Mouse (Mus musculus) left cerebral cortex, adult 11 months (tissue): Measurements from ENCODE around the gene Spon1.
A peak's percentile ranks its signal among the peaks of the same experiment; 100 is the strongest.

Experiments
- DNase-seq: peaks from one replicate; pipeline ENCODE4 v3.0.0; 2022; ENCODE audit warnings: low spot score

Spon1 gene

DNA sequence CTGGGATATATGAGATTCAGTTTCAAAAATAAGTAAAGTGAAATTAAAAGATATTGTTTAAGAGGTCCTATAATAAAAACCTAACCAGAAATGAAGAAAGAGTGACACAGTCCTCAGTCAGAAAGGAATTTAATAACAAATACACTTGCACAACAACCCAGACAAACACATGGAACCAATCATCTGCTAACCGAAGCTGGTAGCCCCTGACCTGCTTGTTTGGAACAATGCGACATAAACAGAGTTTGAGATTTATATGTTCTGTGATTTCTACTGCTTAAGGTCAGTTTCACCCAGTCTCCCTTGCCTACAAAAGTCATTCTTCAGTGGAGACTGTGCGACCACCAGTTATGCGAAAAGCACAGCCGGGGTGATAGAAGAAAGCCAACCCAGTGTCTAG is 138.1 kb downstream of the Spon1 start:
- DNase-seq = no peak

DNA sequence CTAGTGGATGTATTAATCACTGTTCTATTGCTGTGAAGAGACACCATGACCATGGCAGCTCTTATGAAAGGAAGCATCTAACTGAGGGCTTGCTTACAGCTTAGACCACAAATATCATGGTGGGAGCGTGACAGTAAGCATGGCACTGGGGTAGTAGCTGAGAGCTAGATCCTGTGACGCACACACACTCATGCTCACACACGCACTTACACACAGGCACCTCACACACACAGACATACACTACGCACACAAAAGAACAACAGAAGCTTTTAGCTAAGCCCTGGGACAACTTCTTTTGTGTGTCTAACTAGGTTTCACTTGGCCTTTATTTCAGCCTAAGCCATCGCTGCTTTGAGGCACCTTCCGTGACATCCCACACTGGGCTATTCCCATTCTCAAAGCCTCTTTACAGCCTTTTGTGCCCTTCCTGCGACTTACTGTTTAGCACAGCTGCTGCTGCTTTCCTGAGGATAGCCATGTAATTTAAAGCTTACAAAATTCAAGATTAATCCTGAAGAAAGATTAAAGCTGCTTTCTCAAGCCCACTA is 138.6 kb downstream of the Spon1 start:
- DNase-seq = no peak

DNA sequence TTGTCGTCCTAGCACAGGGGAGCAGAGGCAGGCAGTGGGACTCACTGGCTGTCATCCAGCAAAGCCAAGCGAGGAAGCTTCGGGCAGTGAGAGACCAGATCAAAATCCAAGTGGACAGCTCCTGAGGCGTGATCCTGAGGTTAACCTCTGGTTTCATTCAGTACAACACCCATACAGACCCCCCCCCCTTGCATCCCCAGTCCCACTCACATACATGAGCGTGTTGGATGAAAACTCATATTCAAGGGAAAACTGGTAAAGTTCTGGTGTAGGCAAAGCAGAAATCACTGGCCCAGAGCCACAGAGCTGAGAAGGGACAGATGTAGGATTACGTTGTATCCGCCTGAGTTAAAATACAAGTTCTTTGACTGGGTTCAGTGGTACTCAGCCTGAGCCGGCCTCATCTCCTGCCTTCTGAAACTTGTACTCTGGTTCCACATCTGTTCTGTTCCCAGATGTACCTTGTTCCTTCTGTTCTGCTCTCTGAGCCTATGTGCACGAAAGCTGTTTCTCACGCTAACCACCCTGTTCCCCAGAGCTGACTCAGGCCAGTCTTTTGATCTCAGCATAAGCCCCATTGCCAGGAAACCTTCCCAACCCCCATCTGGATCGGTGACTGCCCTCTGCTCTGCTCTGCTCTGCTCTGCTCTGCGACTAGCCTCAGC is 143.5 kb downstream of the Spon1 start:
- no peak for DNase-seq

DNA sequence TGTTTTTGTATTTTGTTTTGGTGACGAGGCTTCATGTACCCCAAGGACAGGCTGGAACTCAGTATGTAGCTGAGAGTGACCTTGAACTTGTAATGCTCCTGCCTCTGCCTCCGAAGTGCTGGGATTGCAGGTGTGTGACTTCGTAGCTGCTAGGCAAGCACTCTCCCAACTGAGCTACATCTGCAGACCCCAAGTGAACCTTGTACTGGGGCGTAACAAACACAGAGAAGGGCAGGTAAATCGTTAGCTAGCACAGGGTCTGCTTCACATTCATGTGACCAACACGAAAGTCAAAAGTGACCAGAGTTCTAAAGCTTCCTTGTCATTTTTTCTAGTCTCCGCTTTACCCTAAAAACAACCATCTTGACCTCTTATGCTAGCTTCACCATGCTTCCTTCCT is 145.1 kb downstream of the Spon1 start:
- DNase-seq = no peak

DNA sequence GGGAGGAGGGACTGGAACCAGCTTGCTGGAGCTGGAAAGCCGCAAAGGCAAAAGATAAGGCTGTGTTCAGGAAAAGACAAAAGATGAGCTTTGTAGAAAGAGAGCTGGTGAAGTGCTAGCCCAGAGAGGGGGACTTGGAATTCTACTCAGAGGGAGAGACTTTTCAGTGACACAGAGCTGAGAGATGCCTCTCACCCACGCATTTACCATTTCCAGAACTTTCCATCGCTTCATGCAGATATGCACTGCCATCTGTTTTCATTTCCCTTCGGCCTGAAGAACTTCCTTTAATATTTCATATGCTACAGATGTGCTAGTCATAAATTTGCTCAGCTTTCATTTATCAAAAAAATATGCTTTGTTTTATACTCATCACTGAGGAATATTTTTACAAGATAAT is 150.1 kb downstream of the Spon1 start:
- DNase-seq = peak; percentile 21

DNA sequence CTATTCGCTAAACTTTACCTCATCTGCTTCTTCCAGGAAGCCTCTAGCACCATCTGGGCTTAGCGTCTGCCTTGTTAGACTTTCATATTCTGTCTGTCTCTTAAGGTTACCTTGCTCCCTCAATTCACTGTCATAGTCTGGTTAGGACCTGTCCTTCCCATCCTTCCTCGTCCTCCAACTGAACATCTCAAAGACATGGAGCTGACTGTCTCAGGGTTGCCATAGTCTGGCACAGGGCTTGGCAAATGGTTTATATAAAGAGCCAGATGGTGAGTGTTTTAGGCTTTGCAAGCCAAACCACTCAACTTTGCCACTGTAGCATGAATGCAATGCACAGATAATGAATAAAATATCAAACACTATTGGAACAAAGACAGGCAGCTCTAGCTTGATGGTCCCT is 153.1 kb downstream of the Spon1 start:
- no peak for DNase-seq

DNA sequence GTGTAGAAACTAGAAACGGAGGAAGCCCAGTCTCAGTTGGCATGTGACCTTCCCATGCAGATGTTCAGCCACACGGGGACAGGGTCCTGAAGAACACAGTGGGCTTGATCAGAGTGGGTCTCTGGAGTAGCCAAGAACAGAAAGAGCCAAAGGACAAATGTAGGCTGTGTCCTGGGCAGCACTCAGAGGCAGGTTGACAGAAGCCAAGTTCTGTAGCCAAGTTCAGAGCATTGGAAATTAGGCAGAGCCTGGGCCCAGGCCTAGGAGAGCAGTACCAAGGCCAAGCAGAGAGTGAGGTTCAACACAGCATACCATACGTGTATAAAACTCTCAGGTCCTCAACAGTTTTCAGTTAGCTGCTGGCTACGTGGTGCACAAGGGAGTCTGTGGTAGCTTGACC is 153.7 kb downstream of the Spon1 start:
- no peak for DNase-seq

DNA sequence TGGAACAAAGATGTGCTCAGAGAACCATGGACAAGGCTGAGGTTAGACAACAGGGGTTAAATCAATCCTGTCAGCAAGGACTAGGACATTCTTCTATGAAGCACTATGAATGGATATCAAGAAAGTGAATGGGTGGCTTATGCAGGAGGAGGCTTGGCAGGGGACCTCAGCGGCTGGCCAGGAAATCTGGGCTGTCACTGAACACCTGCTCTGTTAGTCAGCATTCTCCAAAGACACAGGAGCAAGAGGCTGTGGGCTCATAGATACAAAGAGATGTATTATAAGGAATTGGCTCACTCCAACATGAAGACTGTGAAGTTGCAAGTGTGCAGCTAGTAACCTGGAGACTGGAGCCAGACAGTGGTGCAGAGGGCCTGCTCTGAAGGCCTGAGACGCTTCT is 154.3 kb downstream of the Spon1 start:
- DNase-seq = no peak

DNA sequence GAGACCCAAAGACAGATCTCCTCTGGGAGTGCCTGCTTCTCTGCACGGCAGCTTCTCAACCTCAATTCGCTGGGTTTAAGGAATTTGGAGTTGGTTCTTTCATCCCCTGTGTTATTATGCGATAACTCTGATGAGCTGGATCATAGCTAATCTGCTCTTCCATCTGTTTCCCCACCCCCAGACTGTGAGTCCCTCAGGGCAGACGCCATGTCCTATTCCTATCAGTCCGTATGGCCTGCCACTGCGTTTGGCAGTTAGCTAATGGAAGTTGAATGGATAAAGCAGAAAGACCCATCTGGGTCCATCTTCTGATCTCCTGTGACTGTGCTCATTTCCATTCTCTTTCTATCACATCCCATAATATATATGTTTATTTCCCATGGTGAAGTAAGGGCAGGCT is 158.8 kb downstream of the Spon1 start:
- no peak for DNase-seq

DNA sequence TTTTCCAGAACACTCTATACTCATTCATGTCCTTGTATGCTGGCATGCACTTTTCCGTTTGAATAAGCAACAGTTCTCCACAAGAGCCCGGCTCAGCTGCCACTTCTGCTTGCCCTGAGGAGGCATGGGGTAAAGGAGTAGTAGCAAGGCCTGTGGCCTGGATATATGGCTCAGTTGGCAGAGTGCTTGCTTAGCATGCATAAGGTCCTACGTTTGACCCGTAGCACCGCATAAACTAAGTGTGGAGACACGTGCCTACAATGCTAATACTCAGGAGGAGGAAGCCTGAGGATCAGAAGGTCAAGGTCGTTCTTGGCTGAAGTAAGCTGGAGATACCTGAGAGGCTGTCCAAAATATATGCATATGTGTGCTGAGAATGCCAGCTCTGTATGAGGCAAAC is 185.1 kb downstream of the Spon1 start:
- no peak for DNase-seq

DNA sequence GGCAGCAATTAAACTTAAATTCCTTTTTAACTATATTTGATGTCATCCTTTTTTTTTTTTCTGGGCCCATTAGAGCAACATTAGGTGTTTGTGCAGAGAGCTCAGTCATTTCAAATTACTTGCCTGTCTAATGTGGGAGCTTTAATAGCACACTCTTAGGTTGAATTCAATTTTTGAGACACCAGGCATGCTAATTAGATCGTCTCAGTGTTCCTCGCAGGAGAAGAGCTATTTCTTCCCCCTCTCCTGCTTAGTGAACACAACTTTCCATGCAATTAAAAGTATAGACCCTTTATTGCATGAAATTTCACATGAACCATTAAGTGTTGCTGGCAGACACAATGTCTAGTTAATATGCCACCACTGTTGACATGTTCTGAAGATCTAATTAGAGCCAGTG is 189.6 kb downstream of the Spon1 start:
- no peak for DNase-seq

DNA sequence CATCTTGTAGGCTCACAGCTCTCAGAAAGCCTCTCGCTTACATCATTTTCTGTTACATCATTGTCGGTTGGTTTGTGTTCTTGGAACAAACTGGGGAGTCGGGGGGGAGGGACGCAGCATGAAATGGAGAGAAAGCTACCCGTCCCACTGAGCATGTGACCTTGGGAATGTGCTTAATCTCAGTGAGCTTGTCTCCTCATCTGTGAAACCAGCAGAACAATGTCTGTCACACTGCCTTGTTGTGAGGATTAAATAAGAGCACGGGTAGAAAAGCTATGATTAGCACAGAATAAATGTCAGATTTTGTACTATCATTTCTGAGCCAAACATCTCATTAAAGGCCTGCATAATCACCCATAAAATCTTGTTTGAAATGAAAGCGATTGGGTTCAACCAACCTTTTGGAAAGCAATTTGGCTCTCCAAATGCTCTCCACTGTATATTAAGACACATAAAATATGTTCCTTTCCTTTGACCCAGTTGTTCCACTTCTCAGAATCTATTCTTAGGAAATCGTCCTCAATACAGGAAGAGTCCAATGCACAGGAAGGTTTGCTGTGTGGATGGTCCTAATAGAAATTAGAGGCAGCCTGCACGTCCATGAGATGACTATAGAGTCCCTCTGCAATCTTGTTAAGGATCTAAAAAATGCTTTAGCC is 195.2 kb downstream of the Spon1 start:
- no peak for DNase-seq

DNA sequence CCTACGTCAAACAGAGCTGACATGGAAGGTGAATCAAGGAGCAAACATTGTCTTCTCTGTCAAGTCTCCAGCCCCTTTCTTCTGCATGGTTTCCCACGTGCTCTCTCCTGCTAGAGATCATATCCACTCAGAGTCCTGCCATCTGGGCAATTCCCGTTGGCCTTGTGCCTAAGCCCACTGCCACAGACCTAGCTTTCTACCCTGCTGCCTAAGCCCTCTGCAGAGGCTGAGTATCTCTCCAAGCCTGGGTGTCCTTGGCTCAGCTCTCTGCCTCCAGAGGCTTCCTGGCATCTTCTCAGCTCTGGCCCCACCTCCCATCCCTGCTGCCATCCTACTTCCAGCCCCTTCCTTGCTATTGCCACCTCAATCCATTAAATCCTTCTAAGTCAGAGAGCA is 195.7 kb downstream of the Spon1 start:
- DNase-seq = no peak

DNA sequence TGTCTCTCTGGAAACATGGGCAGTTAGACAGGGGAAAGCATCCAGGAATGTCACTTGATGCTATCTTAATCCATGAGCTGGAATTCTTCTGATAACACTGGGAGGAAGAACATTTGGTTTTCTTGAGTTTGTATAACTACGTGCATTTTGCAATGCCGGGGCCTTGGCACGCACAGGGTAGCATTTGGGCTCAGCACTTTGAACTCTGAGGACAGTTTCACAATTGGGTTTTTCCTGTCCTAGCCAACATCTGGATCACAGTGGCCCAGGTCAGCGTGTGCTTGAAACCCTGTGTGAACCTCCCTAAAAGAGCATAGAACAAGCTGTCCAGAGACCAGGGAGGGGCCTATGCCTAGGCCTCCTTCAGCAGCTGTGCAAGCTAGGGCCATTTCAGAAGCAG is 196.3 kb downstream of the Spon1 start:
- DNase-seq = no peak

DNA sequence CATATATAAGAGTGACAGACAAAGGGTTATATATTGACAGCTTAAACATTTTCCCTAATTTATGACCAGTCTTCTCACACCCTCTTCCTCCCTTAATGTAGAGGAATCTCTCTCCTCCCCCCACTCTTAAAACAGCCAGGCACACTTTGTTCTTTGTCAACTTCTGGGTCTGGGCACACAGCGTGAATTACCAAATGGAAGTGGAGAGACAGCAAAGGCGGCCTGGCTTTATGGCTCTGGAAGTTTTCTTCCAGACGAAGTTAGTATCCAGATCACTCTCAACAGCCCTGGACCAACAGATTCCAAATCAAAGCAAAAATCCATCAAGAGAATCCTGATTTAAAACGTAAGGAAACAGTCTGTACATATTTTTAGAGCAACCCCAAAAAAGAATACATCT is 198.0 kb downstream of the Spon1 start:
- no peak for DNase-seq

DNA sequence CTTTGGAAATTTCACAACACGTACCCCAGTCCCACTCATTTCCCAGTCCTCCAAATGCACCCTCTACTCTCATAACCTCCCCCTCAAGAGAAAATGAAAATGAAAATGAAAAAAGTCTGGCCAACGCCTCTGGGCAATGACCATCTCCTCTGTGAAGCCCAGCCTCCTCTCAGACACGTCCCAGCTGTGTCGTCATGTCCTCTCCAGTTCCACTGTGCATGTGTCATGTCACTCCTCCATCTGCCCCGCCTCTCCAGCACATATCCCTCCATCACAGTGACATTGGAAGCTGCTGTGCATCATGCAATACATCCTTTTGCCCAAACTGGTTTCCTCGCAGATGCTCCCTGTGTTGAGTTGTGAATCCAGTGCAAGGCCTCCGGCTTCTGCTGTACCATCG is 199.8 kb downstream of the Spon1 start:
- no peak for DNase-seq

DNA sequence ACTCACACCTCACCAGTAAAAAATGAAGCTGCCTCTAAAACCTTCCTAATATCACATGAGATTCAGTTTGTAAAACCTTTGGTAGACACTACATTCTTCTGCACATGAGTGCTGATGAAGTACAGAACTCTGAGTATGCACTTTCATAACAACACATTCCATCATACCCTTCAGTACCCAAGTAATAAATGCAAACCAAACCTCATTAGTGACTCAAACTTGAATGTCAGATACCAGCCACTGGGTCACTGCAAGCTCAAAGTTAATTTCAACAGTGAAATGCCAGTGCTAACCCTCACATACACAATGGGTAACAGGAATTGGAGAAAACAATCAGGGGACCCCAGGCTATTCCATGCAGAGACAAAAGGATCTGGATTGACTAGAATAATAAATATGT is 203.4 kb downstream of the Spon1 start:
- no peak for DNase-seq

DNA sequence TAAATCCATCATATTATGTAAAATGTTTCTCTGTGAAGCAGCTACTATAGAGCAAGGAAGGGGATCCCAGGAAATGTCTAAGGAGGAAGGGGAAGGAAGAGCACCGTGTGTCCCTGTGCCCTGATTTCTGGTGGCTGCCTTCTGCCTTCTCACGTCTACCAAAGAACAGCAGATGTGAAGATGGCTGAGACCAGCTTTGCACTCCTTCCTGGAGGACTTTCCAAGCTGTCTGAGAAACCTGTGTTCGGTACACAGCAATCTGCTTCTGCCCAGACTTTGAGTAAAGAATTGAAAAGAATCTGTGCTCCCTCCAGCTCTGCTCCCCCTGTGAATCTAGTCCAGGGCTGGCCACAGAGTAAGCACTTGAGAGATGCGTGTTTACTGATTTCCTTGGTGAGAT is 206.7 kb downstream of the Spon1 start:
- no peak for DNase-seq

DNA sequence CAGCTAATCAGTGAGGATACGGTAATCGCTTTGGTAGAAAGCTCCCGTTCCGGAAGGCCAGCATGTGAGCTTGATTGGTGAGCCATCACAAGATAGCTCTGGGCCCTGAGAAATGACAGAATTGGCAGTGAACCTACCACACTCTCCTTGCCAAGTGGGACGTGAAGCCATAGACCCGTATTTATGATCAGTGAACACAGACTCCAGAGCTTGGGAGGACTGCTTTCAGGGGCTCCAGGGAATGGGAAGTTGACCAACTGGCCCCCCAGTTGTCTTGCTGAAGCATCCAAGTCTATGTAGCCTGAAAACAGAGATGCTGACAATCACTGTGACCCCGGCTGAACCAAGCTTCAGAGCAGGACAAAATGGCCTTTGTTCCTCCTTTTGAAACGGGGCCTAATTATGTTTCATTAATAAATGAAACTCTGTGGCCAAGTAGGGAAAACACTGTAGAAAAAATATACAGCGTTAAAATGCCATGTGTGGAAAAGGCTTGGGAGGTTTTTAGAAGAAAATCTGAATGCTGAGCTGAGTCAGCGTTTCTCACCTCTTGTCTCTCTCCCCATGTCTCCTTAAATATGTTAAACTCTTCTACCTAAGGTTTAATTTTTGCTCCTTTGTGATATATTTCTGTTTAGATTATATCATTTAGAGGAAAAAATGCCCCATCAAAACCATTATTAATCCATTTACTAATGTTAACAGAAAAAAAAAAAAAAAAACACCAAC is 220.8 kb downstream of the Spon1 start:
- no peak for DNase-seq

DNA sequence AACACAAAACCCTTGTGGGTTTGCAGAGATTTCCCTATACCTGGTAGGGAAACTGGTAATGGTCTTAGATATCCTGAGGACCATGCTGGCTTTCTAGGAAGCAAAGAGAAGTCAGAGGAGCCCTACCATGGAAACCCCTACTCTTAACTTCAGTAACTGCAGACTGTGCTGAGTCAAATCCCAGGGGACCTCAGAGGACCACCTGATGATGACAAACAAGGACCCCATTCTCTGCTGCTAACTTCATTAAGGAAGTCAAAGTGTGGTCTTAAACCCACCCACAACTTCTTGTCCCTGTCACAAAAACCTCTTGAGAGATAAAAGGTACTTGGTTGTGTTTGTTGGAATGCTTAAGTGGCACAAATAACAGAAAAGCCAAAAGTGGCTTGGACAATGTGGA is 222.4 kb downstream of the Spon1 start:
- DNase-seq = no peak

DNA sequence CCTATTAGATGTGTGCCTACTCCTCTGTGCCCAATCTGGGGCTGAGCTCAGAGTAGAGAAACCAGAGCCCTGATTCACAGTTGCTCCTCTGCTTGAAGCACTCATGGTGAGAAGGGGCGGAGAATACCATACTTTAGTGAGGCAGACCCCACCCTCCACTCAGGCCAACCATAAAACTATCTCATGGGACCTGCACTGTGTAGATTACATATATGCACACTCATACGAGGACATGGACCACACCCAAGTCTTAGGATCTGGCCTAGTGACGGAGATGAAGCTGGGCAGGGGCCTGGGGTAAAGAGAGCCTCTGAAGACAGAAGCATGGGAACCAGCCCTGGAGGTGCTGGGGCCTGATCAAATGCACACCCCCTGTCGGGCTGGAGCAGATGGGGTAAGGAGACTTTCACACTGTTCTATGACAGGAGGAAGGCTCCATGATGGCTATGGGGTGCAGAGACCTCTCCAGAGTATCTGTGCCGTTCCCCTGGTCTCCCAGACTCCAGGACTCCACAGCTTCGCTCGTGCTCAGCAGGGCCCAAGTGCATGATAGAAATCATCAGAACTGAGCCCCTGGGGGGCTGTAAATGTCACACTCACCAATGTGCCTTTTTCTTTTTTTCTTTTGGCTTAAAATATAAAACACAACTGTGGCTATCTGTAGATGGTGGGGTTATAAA is 232.0 kb downstream of the Spon1 start:
- DNase-seq = no peak

DNA sequence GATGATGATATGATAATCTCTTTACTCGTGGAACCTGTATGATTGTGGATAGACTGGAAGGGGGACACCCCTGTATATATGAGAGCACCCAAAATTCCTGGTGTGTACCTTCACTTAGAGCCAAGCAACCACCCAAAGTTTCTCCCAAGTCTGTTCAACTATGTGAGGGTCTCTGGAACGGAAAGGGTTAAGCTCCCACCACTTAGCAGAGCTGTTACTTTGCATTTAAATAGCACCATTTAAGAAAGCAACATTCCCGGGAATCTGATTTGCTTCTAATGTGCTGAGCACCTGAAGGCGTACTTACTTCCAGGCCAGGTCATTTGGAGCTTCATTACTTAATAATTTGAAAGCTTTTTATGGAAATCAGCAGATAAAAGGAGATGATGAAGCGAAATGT is 238.4 kb downstream of the Spon1 start:
- DNase-seq = no peak

DNA sequence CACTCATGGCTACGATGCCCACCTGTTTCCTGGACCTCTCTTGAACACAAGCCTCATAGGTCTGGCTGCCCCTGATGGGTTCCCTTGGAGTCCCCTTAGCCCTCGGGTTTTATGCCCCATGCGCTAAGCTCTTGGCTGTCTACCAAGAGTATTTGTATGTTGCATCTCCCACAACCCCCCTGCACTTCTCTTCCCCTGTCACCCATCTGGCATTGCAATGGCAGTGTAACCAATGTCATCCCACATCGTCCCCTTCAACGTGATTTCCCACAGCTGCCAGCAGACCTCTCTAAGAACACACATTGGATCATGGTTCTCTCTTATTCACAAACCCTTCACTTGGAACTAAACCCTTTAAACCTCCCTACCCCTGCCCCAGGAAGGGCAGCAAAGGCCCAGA is 239.7 kb downstream of the Spon1 start:
- no peak for DNase-seq
